Mouse (Mus musculus): ENCODE measurements around the gene Pwwp2b.

GRCm38 (mm10) chr7:139219486-139219885, 28.8 kb upstream of the Pwwp2b start:
- no peak for TF ChIP-seq POLR2A (IDR thresholded peaks at IDR 0.05; ENCODE audit: borderline replicate concordance, control insufficient read depth, low read depth, low read length)
- no peak for TF ChIP-seq CTCF (IDR thresholded peaks at IDR 0.05; ENCODE audit: control insufficient read depth, insufficient read depth, low read length)

Measured in bone marrow, adult 2 months (tissue).